Mouse (Mus musculus) embryo, embryonic 10 days (tissue): Measurements from ENCODE around the gene Card14.

Experiments
- DNase-seq: peaks from one replicate; pipeline ENCODE4 v3.0.0-alpha.2; 2015; ENCODE audit warnings: low spot score

The Card14 gene

DNA sequence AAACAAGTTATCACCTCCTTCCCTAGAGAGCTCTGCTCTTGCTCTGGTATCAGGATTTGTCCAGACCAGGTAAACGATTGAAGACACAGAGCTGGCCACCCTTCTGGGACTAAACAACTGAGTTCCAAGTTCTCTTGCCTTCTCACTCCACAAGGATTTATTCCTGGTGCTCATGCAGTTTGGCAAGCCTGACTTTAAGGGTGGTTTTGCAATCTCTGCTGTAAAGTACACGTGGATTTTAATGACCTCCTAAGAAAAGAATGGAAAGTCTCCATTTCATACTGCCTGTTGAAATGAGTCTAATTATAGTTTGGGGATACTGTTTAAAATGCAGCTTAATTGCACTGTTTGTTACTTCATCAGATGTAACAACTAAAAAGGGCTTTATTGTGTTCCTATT, 6.6 kb upstream of the Card14 start:
- DNase-seq = no peak

DNA sequence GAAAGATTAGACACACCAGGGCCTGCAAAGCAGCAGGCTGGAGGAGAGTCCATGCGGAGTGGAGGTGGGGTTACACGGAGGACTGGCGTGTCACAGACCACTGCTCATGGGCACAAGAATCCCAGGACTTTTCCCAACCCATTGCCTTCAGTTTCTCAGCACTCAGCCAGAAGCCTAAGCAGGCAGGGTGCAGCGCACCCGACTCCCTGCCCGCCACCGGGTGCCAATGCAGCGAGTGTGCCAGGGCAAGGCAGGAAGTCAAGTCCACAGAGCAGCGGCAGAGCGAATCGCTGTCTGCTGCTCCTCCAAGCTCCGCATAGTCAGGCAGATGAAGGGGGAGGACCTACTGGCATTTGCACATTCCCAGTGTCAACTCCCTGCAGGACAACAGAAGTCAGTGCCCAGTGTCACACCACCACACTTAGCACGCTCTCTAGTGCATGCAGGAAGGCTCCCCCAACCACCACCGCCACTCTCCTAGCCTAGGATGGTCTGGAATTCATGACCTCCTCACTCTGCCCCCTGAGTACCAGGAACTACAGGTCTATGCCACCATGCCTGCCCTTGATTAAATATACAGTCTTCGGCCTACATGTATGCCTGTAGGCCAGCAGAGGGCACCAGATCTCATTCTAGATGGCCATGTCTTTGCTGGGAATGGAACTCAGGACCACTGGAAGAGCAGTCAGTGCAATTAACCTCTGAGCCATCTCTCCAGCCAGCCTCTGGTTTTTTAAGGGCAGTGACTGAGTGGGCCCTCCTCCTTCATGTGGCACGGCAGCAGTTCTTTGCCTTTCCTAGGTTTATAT, 2.5 kb upstream of the Card14 start:
- DNase-seq = peak; percentile 82

DNA sequence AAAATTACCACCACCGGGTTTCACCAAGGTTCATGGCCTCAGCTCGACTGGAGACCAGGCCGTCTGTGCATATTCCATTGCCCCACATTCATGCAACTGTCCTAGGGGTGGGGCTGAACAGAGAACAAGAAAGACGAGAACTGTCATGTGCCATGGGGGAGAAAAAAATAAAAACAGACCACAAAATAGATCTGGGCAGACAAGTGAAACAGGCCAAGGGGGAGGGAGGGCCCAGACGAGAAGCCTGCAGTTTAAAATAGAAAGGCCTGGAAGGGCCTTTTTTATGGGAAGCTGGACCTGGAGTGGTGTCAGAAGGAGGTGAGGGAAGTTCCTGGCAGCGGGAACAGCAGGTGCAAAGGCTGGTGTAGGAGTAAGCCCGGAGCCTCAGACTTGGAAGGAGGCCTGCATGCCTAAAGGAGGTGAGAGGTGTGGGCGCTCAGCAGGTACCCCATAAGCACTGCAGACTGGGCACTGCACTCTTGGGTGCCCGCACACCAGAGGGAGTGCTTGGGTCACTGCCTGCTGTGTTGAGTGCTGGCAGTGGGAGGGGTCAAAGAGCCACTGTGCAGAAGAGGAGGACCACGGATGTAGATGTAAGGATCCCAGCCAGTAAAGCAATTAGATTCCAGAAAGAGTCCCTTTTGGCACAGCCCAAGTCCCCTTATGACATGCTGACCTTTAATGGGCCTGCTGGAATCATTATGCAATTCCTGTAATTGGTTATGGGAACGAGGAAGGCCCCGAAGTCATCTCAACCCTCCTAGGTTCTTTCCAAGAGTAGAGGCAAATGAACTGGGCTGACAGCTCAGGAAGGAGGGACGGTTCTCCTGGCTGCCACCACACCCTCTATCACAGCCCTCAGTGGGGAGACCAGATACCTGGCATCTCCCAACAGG, 558 bp upstream of the Card14 start:
- DNase-seq = no peak

DNA sequence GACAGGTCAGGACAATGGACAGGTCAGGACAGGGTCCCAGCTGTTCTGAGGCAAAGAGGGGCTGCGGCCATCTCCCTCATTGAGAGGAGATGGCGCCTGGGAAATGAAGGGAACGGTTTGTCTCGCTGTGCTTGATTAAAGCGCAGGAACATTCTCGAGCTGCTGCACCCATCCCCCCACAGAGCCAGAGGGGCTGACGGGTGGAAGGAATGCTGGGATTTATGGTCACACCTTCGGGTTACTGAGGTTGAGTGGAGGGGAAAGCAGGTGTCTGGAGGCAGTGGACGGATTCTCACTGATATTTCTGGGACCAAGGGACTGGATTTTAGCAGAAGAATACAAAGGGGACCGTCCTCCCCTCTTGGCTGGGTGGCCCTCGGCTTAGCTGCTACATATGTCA, 348 bp downstream of the Card14 start:
- peak; percentile 27 for DNase-seq

DNA sequence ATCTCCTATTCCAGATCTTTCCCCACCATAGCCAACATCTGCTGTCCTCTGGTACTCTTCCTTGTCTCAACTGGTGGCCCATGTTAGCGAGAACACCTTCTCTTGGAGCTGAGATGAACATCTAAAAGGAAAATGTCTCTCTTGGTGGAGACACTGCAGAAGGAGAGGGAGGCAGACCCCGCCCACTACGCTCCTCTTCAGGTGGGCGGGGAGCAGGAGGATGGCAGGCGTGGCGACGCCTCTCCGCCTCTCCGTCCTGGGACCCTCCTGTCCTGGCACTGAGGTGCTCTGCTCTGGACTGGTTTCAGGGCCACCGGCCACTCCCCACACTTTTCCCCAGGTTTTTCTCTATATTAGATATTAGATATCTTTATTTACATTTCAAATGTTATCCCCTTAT, 3.1 kb downstream of the Card14 start:
- no peak for DNase-seq

DNA sequence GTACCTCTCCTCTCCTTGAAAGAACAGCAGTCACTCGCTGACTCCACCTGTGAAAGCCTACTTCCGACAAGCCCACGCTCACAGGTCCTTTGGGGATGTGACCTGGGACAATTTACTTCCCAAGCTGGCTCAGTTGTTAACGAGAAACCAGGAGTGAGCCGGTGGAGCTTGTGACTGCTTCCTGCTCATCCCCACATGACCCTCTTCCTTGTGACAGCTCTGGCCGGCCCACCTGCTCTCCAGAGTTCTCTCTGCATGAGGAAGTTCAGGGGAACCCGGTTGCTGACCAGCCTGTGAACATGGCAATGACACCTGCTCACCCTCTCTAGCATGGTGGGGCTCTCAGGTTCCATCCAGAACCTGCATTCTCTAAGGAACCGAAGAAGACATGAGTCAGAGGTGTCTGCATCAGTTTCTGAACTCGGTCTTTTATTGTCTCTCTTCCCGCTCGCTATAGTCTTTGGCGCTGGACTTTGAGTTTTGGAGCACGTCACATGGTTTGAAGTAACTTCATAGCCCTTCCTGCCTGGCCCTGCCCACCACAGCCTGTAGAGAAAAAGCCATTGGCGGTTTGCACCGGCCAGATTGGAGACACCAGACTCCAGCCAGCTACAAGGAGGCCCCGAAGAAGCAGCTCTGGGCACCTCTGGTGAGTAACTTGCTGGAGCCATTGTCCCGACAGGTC, 6.8 kb downstream of the Card14 start:
- DNase-seq = no peak

DNA sequence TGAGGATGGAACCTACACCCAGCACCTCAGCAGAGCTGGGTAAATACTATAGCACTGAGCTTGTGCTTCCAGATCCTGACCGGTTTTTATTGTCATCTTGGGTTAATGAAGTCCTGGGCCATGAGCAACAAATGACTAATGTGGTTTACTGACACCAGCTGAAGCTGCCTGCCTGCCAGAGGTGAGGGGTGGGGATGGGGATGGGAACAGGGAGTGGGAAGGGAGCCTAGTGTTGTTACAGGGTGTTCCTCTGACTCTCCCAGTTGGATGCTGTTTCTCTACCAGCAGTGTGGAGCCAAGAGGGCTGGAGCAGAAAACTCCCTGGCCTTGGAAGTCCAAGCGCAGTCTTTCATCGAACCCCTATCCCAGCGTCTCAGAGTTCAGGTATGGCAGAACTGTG, 9.2 kb downstream of the Card14 start:
- no peak for DNase-seq

DNA sequence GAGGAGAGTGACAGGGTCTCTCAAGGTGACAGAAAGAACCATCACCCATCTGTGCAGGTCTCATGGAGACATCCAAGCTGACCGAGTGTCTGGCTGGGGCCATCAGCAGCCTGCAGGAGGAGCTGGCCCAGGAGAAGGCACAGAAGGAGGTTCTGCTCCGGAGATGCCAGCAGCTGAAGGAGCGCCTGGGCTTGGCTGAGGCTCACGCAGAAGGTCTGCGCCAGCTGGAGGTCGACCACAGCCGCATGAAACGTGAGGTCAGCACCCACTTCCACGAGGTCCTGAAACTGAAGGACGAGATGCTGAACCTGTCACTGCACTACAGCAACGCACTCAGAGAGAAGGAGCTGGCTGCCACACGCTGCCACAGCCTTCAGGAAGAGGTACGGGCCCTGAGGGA, 15.0 kb downstream of the Card14 start:
- DNase-seq = no peak

DNA sequence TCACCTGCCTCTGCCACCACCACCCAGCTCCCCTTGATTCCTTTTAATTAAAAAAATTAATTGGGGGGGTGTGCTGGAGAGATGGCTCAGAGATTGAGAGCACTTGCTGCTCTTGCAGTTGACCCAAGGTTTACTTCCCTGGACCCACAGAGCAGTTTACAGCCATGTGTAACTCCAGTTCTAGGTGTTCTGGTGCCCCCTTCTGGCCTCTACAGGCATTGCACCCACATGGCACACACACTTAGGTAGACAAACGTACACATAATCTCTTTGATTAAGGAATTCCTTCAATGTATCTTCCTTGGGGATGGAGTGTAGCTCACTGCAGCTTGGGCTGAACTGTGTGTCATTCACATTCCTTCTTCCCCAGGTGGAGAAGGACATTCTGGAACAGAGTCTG, 17.5 kb downstream of the Card14 start:
- DNase-seq = no peak

DNA sequence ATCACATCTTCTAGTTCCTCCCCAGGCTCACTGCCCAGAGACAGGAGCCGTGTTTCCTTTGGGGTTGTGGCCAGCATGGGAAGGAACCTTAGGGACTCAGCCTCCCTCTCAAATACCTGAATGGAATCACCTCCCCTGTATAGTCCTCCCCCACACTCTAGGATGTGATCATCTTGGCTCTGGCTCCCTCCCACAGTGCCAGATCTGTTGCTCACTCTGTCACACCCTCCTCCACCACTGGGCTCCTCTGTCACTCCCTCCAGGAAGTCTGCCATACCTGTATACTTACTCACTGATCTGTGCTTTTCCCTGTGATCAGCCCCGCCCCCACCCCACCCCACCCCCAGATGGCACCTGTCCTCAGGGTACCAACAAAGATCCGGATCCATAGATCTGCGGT, 23.0 kb downstream of the Card14 start:
- no peak for DNase-seq

DNA sequence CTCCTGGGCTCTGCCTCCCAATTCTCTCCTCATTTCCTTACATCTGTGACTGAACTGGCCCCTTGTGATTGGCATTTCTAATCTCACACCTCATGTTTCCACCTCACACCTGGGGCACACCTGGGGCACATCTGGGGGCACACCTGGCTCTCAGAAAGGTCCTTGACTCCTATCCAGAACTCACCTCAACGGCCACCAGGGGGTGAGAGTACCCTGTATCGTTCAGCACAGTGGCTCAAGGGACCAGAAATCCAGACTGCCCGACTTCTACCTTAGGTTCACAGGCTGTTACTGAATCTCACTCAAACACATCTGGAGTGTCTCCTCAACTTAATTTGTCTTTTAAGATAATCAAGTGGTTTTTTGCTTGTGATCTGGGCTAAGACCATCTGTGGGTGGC, 24.4 kb downstream of the Card14 start:
- no peak for DNase-seq

DNA sequence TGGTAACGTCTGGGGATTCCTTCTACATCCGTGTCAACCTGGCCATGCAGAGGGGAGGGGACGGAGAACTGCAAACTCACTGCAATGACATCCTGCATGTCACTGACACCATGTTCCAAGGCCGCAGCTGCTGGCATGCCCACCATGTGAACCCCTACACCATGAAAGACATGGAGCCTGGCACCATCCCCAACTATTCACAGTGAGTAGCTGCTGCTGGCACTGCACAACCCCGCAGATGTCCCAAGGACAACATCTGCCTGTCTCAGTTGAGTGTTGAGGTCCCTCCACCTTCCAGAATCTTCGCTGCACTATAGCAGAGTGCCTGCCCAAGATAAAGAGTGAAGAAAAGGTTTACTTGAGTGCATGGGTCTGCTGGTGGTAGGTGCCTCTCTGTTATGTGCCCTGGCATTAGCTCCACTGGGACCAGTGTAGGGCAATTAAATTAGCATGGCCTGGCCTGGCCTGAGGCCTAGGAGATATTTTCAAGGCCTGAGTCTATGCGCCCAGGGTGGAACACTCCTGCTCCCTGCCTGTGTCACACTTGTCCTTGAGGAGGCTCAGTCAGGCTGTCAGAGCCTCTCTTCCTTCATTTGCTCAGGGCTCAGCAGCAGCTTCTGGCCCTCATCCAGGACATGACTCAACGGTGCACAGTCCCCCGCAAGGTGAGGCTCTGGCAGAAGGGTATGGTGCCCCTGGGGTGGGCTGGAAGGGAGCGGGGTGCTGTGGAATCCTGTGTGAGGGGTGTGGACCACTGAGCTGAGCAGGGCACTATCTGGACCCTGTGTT, 30.9 kb downstream of the Card14 start:
- DNase-seq = no peak

DNA sequence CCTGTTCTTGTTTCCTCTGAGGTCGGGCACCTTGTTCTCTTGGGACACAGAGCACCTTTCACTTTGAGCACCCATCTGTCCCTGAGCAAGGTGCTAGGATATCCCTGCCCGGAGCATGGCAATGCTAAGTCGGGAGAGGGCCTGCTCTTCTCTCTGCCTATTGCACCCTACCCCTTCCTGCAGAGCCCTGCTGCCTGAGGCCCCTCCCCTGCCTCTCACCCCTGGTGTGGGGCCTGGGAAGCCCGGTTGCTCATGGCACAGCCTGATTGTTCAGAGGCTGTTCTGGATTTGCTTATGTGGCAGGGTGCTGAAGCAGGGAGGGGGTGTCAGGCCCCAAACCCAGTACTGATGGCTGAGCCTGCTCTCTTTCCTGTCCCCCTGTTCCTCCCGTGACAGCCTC, 31.6 kb downstream of the Card14 start:
- no peak for DNase-seq

DNA sequence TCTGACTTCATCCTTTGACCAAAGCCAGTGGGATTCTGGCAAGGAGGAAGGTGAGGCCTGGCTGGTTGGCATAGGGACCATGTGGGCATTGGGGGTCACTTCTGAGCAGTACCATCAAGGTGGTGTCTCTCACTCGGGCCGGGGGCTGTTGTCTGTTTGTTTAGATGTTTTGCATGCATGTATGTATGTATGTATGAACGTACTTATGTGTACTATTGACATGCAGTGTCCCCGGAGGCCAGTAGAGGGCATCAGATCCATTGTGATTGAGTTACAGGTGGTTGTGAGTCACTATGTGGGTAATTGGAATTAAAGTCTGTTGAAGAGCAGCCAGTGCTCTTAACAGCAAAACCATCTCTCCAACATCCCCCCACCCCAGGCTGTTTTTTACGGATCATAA, 32.1 kb downstream of the Card14 start:
- DNase-seq = peak; percentile 93

DNA sequence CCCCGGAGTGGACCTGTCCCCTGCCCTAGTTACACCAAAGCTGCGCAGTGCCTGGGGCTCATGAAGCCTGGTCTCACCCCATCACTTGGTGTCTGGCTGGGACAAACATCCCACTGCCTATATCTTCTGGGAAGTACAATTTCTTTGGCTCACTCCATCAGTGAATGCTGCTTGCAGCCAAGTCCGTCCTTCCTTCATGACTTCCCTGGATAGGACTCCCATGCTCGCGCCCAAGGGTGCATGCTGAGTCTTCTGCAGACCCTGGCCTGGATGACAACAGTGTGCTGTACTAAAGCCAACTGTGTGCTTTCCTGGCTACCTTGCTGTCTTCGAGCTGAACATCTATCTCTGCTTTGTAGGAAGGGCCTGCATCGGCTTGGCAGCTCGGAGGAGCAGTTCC, 36.6 kb downstream of the Card14 start:
- DNase-seq = no peak

DNA sequence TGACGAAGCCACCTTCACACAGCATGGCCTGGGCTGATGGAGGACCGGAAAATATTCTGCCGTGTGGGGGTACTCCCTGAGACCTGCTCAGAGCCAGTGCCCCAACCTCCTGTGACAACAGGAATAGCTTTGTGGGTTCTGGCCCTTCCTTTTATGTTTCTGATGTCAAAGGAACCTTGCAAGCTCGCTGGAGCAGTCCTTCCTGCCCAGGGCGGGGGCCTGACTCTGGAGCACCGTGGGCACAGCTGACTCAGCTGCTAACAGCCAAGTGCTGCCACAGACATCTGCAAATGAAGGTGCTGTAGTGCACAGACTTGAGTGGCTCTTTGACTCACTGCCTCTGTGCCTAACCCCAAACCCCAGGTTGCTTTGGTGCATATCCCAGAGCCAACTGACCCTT, 37.3 kb downstream of the Card14 start:
- no peak for DNase-seq

DNA sequence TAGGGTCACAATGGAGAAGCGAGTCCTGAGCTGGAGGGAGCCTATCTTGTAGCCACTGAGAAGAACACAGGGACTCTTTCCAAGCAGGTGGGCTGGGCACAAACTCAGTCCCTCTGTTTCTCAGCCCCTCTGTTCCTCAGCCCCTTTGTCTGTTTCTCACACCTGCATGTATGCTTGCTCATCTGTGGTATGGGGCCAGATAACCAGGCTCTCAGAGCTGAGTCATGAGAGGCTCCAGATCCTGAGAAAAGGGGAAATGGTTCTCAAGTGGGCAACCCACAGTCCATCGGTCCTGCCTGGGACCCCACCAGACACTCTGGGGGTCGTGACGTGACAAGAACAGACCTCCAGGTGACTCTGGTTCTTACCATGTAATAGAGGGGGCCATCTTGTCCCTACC, 39.6 kb downstream of the Card14 start:
- DNase-seq = no peak

DNA sequence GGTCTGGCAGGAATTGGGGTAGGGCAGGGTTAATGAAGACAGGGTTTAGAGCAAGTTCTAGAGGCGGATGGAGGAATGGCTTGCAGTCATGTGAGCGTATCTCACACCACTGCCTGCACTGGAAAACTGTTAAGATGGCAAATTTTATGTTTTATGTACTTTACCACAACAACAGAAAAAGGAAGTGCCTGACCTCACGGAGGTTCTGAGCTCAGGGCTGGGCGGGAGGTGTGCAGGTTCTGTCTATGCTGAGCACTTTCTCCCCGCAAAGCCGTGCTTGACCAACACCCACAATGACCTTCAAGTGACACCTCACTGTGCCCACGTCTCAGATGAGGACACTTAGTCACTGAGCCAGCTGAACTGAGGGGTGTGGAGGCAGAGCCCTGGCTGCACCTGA, 44.5 kb downstream of the Card14 start:
- DNase-seq = no peak

DNA sequence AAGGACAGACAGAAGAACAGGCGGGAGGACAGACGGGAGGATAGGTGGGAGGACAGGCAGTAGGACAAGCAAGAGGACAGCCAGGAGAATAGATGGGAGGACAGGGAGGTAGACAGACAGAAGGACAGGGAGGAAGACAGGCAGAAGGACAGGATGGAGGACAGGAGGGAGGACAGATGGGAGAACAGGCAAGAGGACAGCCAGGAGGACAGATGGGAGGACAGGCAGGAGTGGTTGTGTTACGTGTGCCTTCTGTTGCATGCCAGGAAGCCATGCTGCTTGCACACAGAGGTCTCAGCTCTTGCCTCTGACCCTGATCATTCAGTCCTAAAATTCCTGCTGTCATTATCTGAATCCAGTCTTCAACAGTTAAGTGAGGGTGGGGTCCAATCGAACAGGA, 46.4 kb downstream of the Card14 start:
- DNase-seq = no peak

DNA sequence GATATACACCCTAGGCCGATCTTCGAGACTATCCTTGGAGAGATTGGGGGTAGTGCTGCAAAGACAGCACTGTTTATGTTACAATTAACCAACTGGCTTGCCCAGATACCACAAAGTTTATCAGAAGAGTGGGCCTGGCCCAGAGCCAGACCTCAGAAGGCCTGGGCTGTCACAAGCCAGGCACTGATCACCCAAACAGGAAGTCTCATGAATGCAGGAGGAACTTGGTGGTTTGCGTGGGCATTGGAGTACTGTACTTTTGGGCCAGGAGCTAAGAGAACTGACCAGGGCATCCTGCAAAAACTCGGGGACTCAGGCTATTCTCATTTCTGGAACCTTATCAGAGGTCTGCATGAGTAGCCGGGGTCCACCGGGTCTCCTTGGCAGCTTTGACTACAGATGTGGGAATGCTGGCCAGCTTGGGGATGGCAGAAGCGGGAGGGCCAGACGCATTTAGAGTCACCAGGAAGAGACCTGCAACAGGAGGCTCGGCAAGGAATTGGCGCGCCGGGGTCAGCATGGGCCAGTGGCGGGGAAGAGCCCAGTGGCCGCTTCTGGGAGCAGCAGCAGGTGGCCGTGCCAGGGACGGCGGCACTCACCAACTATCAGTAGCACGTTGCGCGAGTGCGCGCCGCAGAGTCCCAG, 47.4 kb downstream of the Card14 start:
- DNase-seq = no peak
